Mouse (Mus musculus) left cerebral cortex, adult 8-10 months (tissue): ENCODE results near the gene Zbtb49. TPM values are rescaled to one million over a fixed set of nuclear protein-coding genes. Genes with fewer than 3 reads are reported as not detected.

Experiments
- DNase-seq, 2 experiments: peaks; one replicate each; pipeline ENCODE4 v3.0.0; 2022; ENCODE audit warnings: low spot score in 2 of 2
- total RNA-seq, 4 experiments: library from RNA; stranded (reverse); gene quantifications; 2 replicates each; pipeline ENCODE4 v1.2.4; 2022

Gene Zbtb49
- 10 to 100 TPM; 16.7 to 22.0 (median 20.8) TPM for total RNA-seq

DNA sequence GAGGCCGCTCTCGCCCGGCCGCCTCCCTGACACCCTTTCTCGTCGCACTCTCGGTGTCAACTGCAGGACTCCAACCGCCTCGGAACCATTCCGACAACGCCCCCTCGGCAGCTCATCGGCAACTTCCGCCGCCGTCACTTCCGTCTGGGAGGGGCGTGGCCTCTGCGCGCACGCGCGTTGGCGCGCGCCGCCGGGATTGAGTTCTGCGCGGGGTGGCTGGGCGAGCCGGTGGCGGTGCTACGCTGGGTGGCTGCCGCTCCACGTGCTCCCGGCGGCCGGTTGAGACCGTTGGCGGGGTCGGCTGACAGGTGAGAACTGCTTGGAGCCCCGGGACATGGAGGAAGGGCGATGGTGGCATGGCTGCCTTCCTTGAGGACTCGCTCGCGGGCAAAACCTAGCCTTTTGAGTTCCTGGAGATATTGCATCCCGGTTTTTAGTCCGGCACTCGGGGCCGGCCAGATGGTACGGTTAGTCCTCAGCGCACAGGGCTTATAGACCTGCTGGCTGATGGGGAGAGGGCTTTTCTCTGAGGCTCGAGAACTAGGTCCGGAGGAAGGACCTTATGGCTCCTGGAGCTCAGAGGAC, at the start of gene Zbtb49, which contains the start of gene Lyar:
Gene Zbtb49 (minus strand): TSS at position 130 of the 585 bp plus-strand sequence.
Gene Lyar (plus strand): TSS at position 143 of the 585 bp plus-strand sequence.
- DNase-seq = peak; percentile 86 to 93

DNA sequence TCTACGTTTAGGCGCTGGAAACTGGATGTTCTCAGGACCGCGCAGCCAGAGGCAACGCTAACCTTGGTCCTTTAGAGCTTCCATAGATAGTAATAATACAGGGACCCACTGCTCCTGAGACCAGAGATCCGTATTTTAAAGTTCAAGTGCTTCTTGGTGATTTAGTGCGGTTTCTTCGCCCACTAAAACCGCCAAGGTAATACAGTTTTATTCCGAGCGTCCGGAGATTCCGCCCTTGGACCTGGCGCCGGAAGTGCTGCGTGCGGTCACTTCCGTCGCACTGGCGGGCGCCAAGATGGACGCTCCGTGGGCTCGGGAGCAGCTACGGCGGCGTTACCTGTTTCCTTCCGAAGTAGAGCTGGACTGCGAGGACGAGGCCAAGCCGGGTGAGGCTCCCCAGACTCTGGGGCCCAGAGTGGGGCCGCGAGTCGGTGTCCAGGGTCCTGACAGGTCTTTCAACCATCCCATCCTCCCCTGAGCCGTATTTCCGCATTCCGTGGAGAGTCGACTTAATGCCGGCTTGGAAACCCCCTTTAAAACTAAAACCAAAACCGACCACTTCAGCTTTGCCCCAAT, 39.9 kb upstream of the Zbtb49 start, which contains the start of gene Tmem128:
Gene Tmem128 (plus strand): TSS at position 79 of the 576 bp plus-strand sequence.
- peak; percentile 26 to 64 for DNase-seq

DNA sequence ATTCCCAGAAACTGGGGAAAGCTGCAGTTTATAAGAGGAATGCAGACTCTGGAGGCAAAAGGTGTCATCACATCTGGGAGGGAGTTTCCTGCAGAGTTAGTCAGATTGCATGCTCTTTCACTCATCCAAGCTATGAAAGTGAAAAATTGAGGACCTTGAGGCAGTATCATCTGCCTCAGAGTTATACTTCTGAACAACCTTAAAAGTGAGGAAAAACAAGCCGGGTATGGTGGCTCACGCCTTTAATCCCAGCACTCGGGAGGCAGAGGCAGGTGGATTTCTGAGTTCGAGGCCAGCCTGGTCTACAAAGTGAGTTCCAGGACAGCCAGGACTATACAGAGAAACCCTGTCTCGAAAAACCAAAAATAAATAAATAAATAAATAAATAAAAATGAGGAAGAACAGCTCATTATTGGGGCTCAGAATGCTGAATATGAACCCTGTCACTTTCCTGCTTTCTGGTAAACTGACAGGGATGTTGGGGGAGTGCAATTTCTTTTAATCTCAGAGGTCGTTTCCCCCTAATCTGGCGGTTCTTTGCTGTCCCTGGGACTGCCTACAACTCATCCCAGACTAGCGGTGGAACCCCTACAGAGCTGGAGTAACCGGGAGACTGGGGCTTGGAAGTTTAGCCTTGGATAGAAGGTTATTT, 39.3 kb upstream of the Zbtb49 start:
- no peak for DNase-seq

DNA sequence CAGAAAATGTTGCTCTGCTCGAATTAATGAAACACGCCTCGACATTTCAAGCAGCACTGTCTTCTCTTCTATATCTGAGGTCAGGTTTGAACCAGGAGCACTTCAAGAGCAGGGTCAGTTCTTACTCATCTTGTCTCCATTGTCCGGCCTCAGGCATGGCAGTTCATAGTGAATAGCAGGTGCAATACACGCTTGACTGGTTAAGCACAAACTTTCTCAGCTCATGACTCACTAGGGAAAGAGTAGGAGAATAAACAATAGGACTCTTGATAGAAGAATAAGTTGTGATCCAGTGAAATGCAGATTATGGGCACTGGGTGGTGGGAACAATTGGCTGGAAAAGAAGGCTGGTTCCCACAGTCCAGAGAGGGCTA, 38.5 kb upstream of the Zbtb49 start:
- DNase-seq = no peak

DNA sequence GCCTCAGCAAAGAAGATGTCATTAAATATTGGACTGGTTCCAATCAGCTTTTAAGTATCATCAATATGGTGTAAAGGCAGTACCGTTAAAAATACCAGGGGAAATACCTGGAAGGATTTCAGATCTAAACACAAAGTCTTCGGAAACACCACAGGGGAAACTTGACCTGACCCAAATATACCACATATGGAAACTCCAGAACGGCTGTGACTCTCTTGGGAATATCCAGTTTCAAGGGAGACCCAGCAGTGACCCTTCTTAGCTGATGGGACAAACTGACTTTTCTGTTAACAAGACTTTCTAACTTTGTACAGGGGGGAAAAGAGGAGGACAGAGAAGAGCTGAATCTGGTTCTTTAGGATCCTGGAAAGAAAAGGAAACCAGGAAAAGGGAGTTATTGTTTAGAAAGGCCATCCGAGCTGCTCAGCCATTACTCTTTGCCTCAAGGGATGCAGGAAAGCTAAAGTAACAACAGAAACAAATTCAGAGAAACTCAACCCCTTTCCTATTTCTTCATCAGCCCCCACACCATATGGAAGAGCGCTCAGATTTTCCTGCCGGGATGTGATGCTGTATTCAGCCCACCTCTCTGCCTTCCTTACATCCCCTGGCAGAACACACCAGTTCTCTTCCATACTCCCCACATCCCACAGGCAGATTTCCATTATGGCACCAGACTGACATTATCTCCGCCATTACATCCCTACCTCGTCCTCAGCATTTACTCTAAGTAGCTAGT, 37.9 kb upstream of the Zbtb49 start:
- no peak for DNase-seq

DNA sequence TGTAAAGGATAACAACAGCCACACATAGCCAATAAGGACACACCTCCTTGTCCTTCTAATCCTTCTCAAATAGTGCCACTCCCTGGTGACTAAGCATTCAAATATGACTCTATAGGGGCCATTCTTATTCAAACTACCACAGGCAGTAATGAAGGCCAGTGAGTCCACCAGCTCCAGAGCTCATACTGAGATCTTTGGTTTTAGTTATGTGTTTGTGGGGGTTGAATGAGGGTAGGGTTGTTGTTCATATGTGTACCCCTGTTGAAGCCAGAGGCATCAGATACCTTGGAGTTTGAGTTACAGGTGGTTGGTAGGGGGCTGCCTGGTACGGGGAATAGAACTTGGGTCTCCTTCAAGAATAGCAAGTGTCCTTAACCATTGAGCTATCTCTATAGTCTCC, 36.3 kb upstream of the Zbtb49 start:
- no peak for DNase-seq

DNA sequence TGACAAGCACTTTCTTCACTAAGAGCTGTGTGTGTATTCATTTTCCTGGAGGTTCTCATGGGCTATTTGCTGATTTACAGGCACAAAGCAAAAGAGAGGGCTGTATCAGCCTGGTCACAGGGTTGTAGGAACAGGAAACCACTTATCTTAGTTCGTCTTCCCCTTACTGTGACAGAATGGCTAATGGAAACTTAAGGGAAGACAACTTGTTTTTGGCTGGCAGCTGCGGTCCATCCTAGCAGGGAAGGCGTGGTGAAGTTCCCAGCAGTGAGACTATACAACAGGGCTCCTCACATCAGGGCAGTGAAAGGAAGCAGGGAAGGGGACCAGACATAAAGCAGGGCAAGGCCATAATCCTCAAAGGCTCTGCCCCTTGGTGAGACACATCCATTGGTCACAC, 35.4 kb upstream of the Zbtb49 start:
- no peak for DNase-seq

DNA sequence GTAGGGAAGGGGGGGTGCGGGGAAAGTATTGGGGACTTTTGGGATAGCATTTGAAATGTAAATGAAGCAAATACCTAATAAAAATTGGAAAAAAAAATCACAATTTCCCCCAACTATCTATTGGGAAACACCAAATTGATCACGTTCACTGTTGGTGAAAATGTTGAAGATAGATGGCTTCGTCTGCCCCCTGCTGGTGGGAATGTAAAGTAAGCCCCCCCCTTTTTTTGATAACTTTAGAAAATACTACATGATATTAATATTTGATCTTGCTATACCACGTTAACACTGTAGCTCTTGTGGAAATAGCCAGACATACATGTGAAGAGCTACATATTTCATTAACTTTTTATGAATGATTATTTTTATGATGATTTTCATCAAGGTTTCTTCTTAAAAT, 34.9 kb upstream of the Zbtb49 start:
- no peak for DNase-seq

DNA sequence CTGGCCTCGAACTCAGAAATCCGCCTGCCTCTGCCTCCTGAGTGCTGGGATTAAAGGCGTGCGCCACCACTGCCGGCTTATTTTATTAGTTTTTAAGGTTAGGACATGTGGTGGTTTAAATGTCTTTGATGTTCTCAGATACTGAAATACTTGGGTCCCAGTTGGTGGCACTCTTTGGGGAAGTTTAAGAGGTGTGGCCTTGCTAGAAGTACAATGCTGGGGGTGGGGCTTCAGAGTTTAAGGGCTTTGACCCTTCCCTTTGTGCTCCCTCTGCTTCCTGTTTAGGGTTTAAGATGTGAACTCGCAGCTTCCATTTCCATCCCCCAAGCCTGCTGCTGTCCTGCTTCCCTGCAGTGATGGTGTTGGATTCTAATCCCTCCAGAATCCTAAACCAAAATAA, 21.7 kb upstream of the Zbtb49 start:
- DNase-seq = no peak

DNA sequence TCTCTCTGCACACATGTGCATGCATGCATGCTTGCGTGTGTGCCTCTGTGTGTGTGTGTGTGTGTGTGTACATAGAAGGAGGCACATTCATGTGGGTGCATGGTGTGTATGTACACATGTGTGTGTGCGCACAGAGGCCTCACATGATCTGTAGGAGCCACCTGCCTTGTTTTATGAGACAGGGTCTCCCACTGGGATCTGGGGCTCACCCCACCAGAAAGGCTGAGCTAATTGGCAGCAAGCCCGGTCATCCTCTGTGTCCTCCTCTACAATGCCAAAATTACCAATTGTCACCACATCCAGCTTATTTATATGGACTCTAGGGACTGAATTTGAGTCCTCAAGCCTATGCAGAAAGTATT, 21.2 kb upstream of the Zbtb49 start:
- DNase-seq = no peak

DNA sequence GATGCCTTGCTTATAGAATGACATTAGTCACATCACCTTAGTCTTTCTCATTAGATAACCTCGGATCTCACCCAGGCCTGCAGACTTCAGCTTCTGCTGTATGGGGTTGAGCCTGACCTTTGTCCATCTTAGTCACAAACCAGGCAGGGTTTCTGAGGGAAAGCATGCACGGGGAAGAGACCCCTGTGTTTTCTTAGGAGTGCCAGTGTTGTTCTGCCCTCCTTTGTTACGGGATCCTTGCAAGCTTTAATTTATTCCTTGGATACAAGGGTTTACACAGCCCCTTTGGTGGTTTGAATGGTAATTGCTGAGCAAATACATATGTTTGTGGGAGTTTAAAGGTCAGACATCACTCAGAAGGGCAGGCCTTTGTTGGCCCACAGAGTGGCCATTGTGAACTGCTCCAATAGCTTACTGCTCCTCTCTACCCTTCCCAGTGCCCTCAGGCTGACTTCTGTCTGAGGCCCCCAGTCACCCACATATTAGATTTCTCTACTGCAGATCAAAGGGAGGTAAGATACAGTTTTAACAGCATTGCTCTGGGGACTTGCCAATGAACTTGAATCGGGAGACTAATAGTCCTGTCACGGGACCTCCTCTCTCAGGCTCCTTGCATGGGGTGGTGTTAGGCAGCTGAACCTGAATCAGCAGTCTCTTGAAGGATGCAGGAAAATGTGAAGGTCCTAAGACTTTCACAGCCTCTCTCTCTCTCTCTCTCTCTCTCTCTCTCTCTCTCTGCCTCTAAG, 20.6 kb upstream of the Zbtb49 start:
- no peak for DNase-seq

DNA sequence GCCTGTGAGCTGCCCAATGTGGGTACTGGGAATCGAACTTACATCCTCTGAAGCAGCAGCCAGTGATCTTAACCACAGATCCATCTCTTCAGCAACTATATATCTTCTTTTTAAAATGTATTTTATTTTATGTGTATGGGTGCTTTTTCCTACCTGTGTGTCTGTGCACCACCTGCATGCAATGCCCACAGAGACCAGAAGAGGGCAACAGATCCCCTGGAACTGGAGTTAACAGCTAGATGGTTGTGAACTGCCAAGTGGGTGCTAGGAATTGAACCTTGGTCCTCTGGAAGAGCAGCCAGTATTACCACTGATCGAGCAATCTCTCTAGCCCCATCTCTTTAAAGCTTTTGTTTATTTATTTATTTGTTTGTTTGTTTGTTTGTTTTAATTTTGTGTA, 16.4 kb upstream of the Zbtb49 start:
- no peak for DNase-seq

DNA sequence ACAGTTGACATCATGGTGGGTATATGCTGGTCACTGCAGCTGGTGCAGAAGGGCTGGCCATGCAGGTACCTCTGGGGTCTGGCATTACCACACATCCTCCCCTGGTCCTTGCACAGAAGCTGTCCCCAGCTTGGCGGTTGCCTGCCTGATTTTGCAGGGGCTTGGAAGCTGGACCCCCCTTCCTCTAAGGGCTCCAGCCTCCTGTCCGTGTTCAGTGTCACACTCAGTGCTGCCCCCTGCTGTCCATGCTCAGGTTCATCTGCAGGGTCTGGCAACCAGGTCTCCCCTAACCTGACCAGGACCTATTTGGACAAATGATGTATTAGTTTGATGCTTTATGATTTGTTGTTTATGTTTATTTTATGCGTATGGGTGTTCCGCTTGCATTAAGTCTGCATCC, 15.2 kb upstream of the Zbtb49 start:
- no peak for DNase-seq

DNA sequence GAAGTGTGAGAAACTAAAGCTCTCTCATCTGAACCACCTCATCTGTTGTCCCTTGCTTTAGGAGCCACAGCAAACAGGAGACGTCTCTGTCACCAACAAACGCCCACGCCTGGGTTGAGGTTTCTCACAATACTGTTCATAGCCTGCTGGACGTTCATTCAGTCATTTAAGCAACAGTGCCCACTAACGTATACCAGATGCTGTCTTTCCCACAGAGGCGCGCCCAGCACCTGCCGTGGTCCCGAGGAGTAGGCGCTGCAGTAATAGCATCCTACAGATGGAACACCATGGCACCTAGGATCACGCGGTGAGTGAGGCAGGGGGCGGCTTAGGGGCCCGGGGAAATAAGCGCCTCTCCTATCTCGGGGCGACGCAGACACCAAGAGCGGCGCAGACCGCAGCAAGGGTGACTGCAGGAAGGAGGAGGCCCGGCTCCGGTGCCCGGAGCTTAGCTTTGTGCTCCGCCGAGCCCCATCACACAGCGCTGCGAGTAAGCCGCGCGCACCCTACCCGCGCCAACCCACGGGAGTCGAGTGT, 418 bp downstream of the Zbtb49 start:
- DNase-seq = peak; percentile 21 to 68

DNA sequence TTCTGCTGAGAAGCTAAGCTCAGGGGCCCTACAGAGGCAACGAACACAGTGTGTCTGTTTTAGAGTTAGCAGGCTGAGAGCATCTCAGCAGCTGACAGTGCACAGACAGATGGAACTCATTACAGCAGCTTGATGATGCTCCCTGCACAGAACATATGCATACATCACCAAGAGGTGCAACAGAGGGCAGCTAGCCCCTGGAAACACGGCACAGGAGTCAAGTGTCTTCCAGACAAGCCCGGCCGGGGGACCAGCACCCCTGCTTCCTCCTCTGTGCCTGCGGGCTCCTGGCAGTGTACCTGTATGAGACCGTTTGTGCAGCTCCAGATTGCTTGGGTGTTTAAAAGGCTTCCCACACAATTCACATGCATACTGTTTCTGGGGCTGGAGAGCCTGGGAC, 7.2 kb downstream of the Zbtb49 start:
- DNase-seq = no peak

DNA sequence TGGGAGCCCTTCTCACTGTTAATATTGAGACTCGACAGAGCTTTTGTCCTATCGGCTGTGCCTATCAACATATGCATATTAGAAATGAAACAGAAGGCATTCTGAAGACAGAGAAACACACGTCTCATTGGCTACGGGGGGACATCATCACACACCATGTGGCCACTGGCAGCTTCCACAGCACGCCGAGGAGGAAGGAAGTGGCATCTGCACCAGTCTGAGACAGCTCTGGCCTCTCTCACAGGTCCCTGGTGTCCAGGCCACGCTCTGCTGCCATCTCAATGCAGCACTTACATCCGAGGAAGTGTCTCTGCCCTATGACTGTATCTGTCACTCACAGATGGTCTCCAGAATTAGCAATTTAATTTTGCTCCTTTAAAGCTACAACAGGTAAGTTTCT, 8.6 kb downstream of the Zbtb49 start:
- DNase-seq = no peak

DNA sequence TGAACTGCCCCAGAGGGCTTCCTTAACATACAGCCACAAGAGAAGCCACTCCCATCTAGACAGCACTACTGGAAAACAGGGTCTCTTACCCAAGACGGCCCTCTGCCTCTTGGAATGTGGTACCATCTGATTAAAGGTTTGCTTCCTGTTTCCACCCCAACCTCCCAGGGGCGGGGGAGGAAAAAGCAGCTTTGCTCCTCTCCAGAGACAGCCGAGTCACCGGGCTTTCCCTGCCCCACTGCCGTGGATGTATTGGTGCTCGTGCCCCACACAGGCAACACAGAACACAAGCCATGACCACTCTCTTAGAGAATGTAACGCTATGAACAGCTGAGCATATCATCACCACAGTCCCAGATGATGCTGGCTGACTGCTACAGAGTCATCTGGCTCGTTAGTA, 11.3 kb downstream of the Zbtb49 start:
- DNase-seq = no peak

DNA sequence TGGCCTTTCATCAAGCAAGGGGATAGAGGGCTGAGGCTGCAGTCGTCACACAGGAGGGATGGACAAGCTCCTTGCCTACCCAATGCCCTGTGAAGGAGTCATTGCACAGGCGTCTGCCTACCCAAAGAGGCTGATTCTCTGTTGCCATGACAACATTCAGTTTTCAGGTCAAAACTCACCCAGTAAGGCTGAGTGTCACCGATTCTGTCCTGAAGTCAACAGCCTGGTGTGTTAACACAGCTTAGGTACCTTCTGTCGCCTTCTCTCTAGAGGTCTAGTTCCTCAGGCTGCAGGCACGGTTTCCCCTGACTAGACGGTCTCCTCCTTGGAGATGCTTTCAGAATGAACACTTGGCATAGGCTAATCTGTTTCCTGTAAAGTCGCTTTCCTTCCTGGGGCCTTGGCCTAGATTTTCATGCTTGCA, 14.9 kb downstream of the Zbtb49 start:
- peak in 1 of 2 experiments; percentile 17 for DNase-seq

DNA sequence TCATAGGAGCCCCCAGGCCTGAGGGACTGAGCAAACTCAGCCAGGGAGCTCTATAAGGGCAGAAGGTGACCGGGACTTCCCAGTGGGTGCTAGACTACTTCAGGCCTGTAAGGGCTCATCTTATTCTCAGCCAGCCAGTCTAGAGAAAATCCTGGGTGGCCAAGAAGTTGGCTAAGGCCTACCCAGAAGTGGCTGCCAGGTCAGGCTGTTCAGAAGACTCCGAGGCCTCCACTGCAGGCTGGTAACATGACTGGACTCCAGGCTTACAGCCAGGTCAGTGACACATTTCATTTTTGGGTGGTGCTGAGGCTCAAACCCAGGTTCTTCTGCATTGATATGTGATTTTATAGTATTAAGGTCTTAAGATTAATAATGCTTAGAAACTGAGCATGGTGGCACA, 20.6 kb downstream of the Zbtb49 start:
- no peak for DNase-seq

DNA sequence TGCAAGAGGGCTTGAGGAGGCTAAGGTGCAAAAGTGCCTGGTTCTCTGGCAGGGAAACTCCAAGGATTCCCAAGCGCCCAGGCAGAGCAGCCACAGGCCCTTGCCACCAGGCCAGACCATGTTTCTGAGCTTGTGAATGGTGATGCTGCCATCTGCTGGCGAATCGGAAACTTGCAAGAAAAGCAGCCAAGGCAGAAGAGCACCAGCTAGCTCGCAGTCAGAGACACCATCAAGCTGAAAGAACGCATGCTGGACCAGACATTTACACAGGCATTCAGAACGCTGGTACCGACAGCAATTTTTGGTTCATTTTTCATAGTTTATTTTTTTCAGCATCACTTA, 22.8 kb downstream of the Zbtb49 start:
- DNase-seq = peak; percentile 49 to 89

DNA sequence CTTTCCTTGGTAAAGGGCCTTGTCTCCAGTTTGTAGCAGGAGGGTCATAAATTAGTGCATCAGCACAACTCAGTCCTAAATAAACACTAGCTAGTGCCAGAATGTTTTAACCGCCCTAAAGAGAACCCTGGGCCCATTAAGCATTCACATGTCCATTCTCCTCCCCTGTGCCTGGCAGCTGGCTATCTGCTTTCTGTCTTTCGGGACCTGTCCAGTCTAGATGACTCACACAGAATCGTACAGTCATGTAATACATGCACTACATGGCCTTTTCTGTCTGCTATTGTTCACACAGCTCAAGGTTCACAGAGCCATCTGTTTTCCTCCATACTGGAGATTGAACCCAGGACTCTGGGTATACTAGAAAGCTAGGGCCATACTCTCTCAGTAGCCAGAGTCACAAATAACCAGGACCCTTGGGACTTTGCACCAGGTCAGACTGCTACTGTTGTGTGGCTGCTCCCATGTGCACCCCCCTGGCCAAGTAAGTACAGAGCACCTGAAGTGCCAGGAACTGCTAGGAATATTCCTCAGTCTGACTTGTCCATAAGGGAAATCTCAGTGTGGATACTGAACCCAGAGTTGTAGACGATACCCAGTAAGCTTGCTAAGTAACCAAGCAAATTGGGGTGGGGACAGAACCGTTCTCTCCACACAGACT, 23.3 kb downstream of the Zbtb49 start:
- no peak for DNase-seq
